Mouse (Mus musculus): ENCODE results near the gene Gm853.

Gene Gm853

DNA sequence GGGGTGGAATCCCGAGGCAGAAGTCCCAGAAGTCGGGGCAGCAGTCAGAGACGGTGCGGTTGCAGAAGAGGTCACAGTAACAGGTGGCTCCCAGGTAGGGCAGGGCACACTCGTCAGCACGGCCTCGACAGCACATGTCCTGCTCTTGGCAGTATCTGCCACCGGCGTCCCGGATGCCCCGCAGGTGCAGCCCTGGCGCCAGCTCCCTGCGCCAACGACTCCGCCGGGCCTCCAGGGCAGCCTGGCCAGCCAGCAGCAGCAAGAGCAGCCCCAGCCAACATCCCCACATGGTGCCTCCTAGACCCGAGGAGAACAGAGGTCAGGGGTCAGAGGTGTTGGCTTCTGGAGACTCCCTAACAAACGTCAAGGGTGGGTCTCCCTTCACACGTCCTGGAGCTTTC is 48.3 kb downstream of the Gm853 start:
- no peak for DNase-seq

DNA sequence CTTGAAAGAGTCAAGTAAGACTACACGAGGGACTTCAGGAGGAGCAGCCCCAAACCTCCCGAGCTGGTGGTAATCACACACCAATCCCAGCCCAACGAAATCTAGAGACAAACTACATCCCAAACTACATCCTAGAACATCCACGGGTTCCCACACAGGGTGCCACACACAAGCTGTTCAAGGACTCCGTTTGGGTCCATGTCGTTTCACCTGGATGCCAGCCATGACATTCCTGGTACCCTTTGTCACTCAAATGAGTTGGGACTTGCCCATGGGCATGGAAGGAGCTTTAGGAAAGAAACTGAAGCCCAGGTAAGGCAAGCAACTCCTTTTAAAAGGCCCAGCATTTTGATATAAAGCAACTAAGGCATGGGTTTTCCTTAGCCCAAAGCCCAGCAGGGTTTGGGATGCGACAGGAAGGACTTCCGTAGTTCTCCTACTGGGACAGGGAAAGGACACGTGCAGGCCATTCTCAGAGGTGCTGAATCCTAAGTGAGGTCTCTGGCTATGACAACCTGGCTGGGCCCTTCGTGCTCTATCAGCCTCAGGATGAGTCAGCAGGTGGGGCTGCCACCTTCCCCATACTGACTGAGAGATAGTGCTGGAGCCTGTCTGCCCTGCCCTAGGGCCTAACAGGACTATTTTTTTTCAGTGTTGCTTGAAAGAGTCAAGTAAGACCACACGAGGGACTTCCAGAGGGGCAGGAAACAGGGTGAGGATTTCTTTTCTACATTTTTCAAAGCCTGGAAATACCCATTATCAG is 49.0 kb downstream of the Gm853 start:
- no peak for DNase-seq

DNA sequence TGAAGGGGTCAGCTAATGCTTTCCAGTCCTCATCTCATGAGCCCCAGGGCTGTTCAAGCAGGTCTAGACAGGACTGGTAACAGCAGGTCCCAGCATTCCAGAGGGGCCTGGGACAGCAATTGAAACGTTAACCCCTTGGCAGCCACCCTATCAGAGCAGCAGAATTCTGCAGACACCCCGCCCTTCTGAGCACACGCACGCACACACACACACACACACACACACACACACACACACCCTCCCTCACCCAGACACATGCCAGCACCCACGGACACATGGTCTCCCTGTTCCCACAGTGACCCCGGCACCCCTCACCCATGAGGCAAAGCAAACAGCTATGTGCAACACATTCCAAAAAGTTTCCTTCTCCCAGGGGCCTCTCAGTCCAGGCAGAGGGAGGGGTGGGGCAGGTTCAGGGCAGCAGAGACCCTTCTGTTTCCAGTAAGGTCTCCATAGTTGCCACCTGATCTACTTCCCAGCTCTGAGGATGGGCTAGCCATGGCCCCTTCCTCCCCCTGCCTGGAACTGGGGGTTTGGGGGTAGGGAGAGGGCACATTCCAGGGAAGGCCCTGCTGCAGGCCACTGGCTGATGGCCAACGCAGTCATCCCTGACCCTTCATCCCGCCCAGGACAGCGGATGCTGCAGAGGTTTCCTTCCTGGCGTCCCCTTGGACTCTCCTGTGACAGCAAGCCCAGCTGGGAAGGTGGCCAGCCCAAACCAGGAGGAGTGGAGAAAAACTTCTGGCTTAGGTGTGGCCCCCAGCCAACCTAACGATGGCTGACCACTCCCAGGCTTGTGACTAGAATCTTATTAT is 50.0 kb downstream of the Gm853 start:
- DNase-seq: peak; percentile 80

DNA sequence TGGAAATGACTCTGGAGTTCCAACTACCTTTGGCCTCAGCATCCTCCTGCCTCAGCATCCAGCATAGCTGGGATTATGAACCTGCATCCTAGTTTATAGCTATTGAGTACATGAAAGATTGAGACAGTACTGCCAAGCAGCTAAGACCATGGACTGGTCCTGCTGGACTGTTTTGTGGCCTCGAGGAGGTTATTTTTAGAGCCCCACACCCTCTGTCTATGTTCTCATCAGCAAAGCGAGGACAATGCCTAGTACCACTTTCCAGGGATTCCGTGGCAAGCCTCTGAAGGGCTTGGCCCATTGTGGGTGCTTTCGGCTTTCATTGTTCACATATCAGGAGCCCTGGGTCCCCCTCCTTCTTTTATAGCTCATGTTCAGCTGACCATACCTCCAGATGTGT is 51.8 kb downstream of the Gm853 start:
- DNase-seq: no peak

DNA sequence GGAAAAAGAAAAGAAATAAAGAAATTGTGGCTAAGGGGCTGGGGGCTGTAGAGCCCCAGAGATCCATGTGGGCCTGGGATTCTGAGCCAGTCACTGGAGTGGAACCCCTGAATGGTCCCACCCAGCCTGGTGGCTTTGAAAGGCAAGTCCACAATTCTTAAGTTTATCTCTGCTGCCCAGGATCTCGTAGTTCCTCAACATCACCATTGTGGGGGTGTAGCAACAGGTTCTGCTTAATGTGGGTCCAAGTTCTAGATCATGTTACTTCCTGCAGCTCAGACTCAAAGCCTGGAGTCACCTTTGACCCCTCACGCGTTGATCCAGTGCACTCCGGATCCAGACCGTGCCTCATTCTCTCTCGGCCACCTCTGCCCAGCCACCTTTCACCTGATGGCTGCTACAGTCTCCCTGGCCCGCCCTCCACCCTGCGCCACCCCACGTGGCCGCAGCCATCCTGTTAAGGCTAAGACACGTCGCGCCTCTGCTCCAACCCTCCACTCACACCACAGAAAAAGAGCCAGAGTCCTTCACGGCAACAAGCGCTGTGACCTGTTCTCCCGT is 52.7 kb downstream of the Gm853 start:
- no peak for DNase-seq

DNA sequence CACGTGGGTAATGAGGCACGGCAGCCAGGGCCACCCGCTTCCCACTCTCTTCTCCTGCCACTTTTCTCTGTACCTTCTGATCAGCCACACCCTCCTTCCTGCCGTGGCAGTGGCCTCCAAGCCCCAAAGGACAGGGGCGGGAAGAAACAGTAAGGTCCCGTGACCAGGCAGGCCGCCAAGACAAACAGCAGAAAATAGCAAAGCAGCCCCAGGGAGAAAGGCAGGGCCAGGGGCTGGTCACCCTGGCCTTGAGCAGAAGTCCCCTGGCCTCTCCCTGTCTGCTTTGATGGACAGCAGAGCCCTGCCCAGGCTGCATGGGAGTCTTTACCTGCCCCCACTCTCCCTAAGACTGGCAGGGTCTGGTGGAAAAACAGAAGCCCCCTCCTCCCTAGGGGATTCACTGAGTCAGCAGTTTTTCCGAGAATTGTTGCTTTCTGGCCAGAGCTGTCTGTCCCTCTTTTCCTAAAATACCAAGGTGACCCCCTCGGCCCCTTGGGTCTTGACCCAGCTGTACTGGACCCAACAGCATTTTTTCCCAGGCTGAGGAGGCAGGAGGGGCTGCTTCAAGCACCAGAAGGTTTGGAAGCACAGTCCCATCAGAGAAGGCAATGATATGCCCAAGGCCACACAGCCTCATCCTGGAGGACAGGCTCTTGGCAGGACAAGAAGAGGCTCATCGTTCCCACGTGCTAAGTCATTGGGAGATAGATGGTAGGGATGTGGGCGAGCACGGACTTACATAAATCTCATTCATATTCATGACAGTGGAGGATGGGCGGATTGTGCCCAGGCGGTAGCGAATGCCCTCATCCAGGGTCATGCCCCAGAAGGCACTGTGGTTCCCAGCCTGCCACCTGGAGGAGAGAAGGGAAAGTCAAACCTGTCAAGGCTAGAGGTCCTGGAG is 53.7 kb downstream of the Gm853 start:
- peak; percentile 94 for DNase-seq

DNA sequence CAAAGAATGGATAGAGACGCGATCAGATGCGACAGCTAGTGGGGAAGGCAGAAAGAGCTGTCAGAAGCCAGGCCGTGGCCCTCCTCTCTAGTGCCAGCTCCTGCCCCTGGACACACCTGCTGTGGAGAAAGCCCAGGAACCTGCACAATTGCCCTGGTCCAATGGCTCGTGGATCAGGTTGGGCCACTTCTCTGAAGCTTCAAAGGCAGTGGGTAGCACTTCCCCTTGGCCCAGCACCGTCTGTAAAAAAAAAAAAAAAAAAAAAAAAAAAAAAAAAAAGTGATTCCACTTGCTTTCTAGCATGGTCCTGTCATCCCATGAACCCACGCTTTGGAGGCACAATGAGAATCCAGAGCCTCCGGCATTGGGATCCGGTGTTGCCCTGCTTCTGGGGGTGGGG is 54.4 kb downstream of the Gm853 start:
- DNase-seq: peak; percentile 41

DNA sequence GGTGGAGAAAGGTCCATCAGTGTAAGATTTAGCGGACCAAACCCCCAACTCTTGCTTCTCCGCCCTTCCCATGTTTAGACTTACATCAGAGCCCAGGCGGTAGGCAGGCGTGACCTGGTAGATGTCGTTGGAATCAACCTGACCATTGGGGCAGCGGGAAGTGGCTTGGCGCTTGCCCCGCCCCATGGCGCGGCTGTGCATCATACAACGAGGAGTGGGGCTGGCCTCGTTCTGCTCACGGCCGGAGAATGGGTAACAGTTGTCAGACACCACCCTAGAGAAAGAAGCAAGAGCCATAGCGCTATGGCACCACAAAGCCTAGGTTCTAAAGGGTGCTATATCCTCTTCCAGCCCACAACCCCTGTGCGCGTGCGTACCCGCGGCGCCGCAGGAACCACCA is 54.9 kb downstream of the Gm853 start:
- DNase-seq: no peak

DNA sequence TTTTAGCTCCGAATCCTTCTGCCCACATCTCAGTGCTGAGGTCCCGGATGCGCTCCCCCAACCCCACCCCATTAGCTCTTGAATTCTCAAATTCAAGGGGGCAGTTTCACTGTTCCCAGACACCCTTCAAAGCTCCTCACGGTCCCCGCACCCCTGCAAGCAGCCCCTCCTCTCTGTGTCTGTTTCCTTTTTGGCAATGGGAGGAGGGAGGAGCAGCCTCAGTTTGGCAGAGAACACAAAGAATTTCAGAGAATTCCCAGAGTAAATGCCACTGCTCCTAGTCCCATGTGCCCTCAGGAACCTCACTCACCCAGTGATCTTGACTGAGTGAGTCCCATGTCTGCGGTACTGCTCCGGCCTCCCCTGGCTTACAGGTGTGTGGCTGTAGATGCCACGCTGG is 55.6 kb downstream of the Gm853 start:
- DNase-seq: peak; percentile 59

DNA sequence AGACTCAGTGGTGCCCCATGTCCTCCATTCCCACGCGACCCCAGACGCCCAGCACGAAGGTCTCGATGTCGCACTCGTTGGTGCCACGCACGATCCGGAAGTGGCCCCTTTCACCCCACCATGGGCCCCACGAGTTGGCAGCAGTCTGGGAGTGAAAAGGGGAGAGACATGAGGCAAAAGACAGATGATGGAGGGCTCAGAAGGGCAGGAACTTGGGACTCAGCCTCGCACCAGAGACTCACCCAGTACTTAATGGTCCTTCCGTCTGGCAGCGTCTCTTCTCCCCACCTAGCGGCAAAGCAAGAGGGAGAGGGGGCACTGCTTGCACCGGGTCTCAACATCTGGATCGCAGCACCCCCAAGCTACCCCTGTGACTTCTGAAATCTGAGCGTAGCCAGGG is 56.1 kb downstream of the Gm853 start:
- DNase-seq: no peak

DNA sequence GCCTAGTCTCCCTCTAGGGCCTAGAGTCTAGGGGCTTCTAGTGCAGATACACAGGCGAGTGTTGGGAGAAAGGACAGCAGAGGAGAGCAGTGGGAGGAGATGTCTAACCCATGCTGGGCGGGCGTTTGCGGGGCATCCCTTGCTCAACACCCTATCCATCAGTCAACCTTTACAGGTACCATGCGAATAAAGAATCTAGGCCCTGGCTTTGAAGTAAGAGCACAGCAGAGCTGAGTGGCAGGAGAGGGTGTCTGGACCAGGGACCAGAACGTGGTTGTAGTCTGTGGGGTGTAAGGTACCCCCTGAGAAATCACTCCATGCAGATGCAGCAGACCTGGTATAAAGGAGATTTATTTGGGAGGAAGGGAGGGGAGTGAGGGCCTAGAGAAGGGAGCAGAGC is 58.1 kb downstream of the Gm853 start:
- no peak for DNase-seq

DNA sequence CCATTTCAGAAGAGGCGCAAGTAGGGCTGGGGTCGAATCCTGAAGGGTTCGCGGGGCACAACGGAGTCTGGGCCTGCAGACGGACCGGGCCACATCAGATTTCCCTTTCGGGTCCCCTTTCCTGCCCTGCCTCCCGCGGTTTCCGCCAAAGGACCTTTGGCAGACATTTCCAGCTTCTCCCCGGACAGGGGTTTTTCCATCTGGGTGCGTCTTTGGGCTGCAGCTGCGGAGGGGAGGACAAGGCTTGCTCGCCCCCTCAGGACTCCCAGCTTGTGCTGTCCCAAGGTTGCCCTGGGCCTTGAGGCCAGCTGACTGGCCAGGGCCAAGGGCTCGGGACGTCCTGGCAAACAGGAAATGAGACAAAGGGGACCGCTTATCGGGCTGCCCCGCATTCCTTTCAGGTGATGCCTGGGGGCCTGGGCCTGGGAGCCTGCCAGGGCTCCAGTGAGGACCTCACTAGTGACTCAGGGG is 58.8 kb downstream of the Gm853 start:
- DNase-seq: peak; percentile 71

DNA sequence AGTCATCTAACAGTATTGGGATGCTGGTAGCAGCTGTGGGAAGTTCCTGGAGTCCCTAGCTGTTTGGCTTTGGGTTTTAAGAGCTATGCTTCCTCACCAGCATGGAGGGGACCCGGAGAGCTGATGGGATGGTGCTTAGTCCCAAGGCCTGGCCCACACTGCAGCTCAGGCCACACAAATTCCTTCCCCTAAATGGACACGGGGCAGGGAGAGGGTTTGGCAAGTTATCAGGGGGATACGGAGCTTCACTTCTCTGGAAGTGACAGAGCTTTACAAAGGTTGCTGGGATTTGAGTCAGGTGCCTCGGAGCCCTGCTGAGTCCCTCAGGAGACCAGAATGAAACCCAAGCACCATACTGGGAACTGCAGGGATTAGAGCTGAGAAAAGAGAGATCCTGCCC is 60.9 kb downstream of the Gm853 start:
- no peak for DNase-seq
